Mouse (Mus musculus) gastrocnemius, adult 8-10 months (tissue): Measurements from ENCODE around the gene 4930519P11Rik. TPM values are rescaled to one million over a fixed set of nuclear protein-coding genes. Genes with fewer than 3 reads are reported as not detected.

Source experiments
- DNase-seq, 2 experiments: peaks; one replicate each; pipeline ENCODE4 v3.0.0; 2022; ENCODE audit warnings: low spot score in 2 of 2
- total RNA-seq, 4 experiments: library from RNA; stranded (reverse); gene quantifications; 2 replicates each; pipeline ENCODE4 v1.2.4; 2022

4930519P11Rik gene
- total RNA-seq, result not detected

DNA sequence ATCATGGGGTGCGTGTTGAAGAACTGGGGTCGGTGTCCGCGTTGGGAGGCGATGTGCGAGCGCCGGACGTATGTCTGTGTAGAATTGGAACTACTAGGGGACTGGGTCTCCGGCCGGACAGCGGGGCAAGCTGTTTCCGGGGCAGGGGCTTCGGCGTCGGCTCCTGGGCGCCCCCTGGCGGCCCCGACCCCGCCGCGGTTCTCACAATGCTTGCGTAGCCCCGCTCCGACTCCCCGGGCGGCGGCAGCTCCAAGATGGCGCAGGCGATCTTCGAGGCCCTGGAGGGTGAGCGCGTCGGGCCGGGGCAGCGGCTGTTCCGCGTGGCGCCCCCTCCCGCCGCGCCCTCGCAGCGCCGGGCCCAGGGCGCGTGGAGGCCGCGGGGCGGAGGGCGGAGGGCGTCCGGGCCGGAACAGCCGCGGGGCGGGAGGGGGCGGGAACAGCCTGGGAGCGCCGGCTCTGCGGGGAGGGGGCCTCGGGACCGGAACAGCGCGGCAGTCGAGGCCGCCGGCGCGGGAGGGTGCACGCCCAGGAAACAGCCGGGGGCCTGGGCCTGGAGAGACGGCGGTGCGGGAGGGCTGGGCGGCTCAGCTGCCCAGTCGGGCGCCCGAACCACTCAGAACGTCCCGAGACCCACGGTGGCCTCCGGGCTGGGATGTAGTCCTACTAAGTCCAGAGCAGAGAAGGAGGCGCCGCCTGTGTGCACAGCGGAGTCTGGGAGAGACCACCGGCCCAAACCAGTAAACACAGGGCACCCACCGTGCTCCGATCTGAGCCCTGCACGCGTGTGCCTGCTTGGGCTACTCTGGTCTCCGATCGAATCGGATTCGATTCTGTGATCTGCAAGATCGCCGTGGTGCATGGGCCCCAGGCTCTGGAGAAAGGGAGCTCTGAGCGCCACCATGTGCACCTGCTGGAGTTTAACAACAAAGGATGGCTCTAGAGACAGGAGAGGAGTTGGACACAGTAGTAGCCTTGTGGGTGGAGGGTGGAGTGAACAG lies at the start of gene 4930519P11Rik, which contains the start of gene Zfp341:
TSS of gene 4930519P11Rik (minus strand) at position 320 of the 998 bp plus-strand sequence.
TSS of gene Zfp341 (plus strand) at position 180 of the 998 bp plus-strand sequence.
- peak; percentile 87 to 89 for DNase-seq

- DNase-seq, result no peak
Measured at GRCm38 (mm10) chr2:154659531-154660074, 46.4 kb upstream of the 4930519P11Rik start.

GRCm38 (mm10) chr2:154659070-154659469 lies 45.8 kb upstream of the 4930519P11Rik start:
- no peak for DNase-seq

- DNase-seq, result peak in 1 of 2 experiments; percentile 9
Measured at GRCm38 (mm10) chr2:154657486-154658237, 44.4 kb upstream of the 4930519P11Rik start.

GRCm38 (mm10) chr2:154656710-154657485 lies 43.7 kb upstream of the 4930519P11Rik start:
- DNase-seq, result peak; percentile 93 to 96

DNA sequence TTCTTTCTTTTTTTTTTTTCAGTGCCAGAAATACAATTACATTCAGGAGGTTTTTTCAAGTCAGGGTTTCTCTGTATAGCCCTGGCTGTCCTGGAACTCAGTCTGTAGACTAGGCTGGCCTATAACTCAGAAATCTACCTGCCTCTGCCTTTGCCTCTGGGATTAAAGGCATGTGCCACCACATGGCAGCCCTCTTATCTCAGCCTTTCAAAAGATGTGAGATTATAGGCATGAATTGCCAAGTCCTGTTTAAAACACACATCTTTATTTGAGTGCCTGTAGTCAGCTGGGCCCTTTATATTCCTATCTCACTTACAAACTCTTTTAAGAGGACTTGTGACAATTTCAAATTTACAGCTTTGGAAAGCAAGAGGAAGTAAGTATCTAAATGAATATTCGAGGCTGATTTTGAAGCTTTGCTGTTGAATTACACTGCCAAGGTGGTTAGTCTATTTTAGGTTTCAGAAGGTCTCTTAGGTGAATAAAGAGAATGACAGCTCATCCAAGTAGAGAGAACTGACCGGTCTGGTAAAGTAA lies 42.7 kb upstream of the 4930519P11Rik start:
- DNase-seq, result no peak

DNA sequence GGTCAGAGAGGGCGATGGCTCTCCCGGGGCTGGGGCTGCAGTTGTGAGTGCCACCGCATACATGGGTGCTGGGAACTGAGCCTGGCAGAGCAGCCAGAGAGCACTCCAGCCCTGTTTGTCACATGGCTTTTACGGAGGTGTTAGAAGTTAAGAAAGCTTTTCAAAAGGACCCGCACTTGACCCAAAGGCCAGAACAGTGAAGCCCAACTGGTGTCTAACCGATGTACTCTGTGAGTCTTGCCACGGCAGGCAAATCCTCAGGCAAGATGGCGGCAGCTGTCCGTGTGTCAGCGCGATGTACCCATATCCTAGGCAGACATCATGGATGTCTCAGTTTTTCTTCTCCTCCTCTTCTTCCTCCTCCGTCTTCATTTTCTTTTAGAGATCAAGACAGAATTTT lies 41.7 kb upstream of the 4930519P11Rik start:
- DNase-seq, result no peak

- no peak for DNase-seq
Measured at GRCm38 (mm10) chr2:154651363-154651762, 38.1 kb upstream of the 4930519P11Rik start, which contains the start of gene Chmp4b. Chmp4b (plus strand) TSS chr2:154651705.

- no peak for DNase-seq
Measured at GRCm38 (mm10) chr2:154650404-154650803, 37.2 kb upstream of the 4930519P11Rik start.

DNA sequence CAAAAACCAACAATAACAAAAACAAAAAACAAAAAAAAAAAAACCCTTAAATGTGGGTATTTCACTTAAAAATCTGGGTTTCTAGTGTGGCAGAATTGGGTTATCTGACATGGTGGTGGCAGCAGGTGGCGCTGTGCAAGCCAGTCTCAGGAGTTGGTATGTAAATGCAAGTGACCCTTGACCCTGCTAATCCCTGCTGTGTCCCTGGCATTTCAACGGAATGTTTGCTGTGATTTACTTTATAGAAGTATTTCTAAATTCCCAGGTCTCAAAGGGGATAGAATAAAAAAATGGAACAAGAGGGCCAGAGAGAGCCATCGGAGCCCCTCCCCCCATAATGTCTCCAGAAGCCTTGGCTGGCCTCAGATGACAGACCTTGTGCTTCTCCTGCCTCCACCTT lies 34.8 kb upstream of the 4930519P11Rik start:
- DNase-seq, result no peak

DNA sequence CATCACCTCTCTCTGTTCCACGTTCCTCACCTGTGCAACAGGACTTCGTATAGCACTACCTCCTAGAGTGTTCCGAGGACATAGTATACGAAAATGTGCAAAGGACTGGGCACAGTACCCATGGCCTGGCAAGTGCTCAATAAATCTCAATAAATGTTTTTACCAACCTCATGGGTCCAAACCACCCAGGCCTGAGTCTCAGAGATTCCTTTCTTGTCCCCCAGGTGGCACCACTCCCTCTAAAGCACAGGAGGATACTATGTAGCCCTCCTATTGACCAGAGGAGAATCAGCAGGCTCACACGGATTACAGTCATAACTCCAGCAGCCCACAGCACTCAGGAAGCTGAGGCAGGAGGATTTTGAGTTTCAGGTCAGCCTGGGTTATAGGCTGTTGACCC lies 33.4 kb upstream of the 4930519P11Rik start:
- DNase-seq, result no peak

DNA sequence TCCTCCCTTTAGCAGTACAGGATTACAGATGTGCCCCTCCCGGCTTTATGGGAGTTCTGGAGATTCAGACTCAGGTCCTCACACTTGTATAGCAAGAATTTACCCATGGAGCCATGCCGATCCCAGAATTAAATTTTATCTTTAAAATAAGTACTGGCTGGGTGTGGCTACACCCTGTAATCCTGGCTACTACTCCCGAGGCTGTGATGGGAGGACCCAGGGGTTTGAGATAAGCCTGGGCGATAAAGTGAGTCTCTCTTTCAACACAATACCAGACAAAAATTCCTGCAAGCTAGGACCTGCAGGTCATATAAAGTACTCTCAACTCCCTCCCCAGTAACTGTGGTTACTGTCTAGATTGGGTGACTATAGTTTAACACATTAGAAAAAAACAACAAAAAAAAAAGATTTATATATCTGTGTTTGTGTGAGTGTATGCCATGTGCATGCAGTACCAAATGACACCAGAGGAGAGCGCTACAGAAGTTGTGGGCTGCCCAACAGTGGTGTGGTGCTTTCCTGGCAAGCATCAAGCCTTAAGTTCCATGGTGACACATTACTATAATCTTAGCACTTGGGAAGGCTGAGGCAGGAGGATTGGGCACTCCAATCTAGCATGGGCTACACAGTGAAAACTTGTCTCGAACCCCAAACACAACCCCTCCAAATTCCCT lies 29.6 kb upstream of the 4930519P11Rik start:
- DNase-seq, result no peak

GRCm38 (mm10) chr2:154642005-154642459 lies 28.8 kb upstream of the 4930519P11Rik start:
- DNase-seq, result no peak

DNA sequence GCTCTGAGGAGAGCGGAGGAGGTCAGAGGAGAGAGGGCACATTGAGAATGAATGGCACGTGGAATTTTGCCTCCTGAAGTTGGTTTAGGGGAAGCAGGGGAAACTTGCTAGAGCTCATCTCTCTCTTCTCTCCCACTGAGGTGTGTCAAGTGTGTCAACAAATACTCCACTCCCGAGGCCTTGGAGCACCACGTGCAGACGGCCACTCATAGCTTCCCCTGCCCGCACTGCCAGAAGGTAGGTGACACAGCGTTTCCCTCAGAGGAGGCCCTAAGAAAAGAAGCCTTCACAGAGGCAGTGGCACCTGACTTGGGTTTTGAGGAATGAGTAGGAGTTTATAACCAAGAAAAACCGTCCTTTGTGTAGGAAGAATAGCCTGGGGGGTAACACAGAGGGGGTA lies 27.9 kb upstream of the 4930519P11Rik start:
- no peak for DNase-seq

- DNase-seq, result no peak
Measured at GRCm38 (mm10) chr2:154639115-154639514, 25.9 kb upstream of the 4930519P11Rik start.

DNA sequence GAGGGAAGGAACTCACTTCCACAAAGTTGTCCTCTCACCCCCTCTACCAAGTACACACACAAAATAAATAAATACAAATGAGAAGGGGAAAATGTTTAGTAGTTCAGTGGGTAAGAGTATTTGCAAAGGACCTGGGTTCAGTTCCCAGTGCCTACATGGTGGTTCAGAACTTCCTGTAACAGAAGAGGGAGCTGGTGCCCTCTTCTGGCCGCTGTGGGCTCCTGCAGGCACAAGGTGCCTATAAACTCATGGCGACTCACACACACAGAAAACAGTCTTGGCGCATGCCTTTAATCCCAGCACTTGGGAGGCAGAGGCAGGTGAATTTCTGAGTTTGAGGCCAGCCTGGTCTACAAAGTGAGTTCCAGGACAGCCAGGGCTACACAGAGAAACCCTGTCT lies 25.3 kb upstream of the 4930519P11Rik start:
- DNase-seq, result no peak

- DNase-seq, result no peak
Measured at GRCm38 (mm10) chr2:154635826-154636225, 22.6 kb upstream of the 4930519P11Rik start.

- no peak for DNase-seq
Measured at GRCm38 (mm10) chr2:154633876-154634644, 20.8 kb upstream of the 4930519P11Rik start.
